Mouse (Mus musculus): ENCODE data around the gene Rpl6.

Gene Rpl6

DNA sequence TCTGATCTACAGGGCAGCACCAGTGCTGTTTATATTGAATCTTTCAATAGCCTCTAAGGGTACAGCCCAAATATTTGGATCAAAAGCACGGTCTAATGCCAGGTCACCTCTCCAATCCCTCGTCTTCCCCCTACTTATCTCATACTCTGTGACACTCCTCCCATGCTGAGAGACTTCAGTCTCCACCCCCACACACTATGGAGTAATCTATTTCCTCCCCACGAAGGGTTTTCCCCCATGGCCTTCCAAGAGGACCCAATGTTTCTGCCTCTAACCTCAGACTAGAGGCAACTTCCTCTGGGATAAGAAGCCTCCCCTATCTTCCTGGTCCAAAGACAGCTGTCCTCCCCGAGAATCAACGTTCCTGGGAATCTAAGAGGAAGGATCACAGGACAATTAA is 7.5 kb upstream of the Rpl6 start:
- 60% methylated on average over 5 of the region's 5 CpGs for WGBS

DNA sequence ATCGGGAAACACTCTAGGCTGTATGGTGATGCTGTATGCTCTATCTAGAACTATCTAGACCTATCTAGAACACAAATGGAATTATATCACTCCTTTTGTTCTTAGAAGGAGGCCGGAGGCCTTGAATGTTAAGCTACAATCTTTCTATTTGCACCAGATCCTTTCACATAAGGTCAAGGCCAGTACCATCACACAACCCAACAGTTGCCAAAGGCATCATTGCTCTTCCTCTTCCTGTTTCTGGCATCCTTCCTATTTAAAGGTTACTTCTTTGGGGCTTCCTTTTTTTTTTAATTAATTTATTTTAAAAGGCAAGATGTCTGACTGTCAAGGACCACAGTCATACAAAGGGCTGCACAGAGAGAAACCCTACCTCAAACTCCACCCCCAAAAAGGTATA is 6.9 kb upstream of the Rpl6 start:
- 72% methylated on average over 2 of the region's 2 CpGs for WGBS

DNA sequence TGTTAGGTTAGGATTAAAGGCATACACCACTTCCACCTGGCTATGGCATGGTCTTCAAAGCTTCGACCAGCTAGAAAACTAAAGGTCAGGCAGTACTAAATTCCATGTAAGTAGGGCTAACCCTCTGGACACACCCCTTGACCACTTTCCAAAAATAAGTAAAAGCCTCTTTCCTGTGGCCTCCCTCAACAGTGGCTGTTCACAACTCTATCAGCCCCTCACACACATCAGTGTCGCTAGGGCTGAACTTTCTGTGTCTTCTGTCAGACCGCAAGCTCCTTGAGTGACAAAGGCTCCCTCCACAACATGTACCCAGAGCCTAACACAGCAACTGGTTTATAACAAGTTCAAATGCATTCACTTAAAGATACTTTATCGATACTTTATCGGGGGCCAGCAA is 5.9 kb upstream of the Rpl6 start:
- 83% methylated on average over 5 of the region's 5 CpGs for WGBS

DNA sequence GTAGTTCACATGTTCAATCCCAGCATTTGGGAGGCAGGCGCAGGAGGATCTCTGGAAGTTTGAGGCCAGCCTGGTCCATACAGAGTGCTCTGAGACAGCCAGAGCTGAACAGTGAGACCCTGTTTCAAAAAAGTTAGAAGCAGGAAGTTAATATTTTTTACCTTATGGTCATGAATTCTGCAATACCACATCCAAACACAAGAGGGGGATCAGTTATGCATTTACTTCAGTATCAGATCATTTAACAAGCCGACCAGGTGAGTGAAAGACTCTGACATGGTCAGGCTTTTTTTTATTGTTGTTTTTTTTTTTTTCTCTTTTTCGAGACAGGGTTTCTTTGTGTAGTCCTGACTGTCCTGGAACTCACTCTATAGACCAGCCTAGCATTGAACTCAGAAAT is 2.5 kb upstream of the Rpl6 start:
- WGBS, result 39% methylated on average over 3 of the region's 3 CpGs

DNA sequence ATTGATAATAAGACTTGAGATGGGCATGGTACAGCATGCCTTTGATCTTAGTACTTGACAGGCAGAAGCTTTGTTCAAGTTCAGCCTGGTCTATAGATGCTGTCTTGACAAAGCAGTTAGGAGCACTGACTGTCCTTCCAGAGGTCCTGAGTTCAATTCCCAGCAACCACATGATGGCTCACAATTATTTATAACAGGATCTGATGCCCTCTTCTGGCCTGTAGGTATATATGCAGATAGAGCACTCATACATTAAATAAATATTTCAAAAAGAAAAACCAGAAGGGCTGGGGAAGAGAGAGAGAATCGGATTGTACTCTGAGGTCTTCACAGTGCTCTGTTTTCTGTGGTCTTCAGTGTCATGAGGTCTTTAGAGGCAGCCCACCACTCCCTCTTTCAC is 1.8 kb upstream of the Rpl6 start:
- WGBS, result 71% methylated on average over 1 of the region's 1 CpGs

DNA sequence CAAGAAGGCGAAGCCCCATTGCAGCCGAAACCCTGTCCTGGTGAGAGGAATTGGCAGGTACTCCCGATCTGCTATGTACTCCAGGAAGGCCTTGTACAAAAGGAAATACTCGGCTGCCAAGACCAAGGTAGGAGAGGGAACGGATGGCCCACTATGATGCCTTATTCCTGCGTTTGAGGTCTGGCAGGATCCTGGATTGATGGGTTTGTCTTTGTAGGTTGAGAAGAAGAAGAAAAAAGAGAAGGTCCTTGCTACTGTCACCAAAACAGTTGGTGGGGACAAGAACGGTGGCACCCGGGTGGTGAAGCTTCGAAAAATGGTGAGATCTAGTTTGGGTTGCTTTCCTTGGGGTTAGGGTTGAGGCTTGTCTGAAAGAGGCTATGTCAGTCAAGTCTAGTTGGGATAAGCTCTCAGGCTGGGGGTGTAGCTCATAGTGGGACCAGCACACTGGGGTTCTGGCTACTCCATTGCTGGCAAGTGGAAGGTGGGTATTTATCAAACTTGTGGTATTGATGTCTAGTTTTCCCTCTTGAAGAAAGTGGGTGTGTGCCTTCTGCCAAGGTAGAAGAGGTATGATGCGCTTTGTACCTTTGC is 1.4 kb downstream of the Rpl6 start:
- WGBS, result 59% methylated on average over 8 of the region's 10 CpGs

DNA sequence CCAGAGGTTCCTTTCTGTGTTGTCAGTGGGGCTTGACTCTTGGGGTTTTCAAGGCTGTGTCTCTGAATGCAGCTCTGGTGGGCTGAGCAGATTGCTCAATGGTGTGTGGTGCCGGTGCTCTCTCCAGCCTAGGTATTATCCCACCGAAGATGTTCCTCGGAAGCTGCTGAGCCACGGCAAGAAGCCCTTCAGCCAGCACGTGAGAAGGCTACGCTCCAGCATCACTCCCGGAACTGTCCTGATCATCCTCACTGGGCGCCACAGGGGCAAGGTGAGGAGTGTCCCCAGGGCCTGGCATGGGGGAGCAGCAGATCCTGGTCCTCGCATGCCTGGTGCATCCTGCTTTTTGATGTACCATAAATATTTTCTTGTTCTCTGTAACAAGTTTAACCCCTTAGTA is 2.3 kb downstream of the Rpl6 start:
- WGBS, result 65% methylated on average over 9 of the region's 9 CpGs

DNA sequence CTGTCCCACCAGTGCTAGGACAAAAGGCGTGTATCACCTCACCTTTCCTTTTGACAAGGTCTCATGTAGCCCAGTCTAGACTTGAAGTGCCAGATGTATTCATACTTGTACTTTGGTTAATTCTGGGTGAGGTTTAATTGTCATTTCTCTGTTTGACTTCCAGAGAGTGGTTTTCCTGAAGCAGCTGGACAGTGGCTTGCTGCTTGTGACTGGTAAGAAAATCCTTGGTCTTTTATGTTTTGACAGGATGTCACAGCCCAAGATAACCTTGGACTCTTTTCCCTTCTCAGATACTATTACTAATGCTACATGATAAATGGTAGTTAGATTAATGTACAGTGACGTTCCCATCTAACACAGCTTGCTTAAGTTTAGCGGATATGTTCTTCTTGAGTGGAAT is 2.7 kb downstream of the Rpl6 start:
- WGBS, result 80% methylated on average over 3 of the region's 3 CpGs

DNA sequence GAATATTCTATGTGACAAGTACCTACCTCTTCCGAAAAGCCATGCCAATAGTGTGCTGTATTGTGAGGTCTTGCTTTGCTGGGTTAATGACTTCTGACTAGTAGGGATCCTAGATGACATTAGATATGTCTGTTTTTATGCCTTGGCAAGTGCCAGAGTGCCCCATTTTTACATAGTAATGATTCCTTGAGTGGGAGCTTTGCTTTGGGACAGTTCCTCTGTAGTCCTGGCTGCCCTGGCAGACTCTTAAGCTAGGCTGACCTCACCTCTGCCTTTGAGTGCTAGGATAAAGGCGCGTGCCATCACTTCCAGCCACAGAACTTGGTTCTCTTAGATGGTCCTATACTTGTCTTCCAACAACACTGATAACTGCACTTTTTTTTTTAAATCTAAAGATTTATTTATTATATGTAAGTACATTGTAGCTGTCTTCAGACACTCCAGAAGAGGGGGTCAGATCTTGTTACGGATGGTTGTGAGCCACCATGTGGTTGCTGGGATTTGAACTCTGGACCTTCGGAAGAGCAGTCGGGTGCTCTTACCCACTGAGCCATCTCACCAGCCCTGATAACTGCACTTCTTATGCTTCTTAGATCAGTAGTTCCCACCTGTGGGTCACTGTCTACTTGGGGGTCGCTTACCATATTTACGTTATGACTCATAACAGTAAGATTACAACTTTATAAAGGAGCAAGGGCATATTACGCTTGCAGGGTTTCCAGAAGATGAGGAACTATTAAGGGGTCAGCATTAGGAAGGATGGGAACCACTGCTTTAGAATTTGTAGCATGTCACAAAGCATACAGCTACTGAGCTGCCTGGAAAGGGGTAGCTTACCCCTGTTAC is 5.7 kb downstream of the Rpl6 start:
- WGBS, result 86% methylated on average over 9 of the region's 9 CpGs

DNA sequence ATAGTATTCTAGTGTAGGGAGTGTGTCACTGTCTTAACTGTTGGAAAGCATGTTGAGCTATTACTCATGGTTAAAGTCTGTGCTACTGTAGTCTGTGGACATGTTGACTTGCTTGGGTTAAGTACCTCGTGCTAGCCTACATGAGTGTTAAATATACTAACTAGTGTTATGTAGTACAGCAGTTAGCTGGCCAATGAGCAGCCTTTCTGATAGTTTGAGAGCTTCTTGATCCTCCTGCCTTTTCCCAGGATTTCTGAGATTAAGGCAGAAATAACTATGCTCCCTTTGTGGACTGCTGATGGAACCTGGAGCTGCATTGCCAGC is 6.3 kb downstream of the Rpl6 start:
- WGBS, result 57% methylated on average over 1 of the region's 1 CpGs

DNA sequence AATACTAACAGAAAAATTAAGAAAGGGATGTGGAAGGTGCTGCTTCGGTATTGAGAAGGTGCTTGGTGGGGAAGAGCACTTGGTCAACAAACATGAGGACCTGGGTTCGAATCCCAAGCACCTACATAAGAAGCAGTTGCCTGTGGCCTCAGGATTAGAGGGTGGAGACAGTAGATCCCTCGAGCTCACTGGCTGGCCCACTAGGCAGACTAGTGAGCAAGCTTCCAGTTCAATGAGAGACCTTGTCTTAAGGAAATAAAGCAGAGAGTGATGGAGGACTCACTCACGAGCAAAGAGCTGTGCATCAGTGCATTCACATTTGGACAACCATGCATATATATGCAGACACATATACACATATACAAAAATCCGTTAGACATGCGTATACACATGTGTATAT is 7.8 kb downstream of the Rpl6 start:
- 84% methylated on average over 6 of the region's 6 CpGs for WGBS

DNA sequence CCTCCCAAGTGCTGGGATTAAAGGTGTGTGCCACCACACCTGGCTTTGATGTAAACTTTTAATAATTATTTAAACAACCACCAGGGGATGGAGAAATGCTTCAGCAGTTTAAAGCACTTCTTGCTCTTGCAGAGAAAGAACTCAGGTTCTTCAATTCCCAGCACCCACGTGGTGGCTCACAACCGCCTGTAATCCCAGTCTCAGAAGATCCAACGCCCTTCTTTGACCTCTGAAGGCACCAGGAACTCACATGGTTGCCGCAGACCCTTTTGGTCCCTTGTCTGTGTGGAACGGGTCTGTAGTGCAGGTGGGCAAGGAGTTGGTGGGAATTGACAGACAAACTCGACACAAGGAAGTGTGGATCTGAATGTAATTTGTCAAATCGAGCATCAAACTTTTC is 10.4 kb downstream of the Rpl6 start:
- 45% methylated on average over 7 of the region's 7 CpGs for WGBS

DNA sequence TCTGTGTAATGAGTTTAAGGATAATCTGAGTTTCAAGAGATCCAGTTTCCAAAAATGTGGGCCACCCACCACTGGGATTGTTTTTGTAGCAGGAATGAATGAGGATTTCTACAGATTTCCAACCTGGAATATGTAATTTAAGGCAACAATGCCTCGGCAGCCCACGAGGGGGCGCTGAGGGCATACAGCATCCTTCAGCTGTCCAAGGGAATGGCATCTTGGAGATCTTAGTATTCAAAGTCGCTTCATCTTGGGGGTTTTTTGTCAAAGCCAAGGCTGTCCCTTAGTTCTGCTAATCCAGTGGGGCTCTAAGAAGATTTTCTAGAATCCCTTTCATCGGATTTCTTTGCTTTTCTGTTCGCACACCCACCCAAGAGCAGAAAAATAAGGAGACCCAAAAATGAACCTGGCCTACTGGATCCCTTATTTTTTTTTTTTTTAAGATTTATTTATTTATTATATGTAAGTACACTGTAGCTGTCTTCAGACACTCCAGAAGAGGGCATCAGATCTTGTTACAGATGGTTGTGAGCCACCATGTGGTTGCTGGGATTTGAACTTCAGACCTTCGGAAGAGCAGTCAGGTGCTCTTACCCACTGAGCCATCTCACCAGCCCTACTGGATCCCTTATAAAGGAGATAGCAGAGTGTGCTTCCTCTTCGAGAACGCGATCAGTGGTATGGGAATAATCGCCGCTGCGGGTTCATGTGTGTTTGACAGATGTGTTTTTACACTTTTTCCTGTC is 11.3 kb downstream of the Rpl6 start:
- WGBS, result 41% methylated on average over 13 of the region's 13 CpGs

DNA sequence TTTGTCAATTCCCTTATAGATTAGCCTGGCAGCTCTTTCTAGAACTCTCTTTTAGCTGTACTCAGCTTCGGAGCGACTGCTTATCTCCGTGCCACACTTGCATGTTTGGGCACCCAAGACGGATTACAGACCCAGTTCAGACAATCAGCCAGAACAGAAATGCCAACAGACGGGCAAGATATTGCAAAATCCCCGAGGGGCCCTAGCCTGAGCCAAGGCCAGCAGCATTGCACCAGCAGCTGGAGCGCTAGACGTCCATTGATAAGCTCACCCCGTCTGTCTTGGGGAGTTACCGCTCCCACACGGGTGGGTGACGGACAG is 11.8 kb downstream of the Rpl6 start:
- 70% methylated on average over 12 of the region's 12 CpGs for WGBS

DNA sequence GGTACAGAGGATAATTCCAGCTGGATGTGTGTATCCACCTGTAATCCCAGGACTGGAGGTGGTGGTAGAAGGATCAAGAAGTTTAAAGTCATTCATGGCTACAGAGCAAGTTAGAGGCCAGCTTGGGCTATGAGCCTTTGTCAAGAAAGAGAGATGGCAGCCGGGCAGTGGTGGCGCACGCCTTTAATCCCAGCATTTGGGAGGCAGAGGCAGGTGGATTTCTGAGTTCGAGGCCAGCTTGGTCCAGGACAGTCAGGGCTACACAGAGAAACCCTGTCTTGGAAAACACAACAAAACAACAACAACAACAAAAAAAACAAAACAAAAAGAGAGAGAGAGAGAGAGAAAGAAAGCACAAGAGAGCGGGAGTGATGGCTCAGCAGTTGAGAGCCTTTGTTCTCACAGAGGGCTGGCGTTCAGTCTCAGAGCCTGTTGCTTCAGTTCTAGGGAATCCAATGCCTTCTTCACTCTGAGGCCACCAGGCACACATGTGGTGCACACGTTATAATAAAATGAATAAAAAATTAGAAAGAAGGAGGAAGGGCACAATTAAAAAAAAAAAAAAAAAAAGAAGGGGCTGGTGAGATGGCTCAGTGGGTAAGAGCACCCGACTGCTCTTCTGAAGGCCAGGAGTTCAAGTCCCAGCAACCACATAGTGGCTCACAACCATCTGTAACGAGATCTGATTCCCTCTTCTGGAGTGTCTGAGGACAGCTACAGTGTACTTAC is 12.5 kb downstream of the Rpl6 start:
- WGBS, result 89% methylated on average over 9 of the region's 9 CpGs

DNA sequence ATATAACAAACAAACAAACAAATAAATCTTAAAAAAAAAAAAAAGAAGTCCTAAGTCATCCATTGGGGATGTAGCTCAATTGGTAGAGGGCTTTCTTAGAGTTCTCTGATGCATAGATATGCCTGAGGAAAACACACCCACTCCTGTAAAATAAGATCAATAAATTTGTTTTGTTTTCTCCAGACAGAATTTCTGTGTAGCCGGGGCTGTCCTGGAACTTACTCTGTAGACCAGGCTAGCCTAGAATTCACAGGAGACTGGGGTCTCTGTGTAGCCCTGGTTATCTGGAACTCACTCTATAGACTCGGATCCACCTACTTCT is 13.0 kb downstream of the Rpl6 start:
- 92% methylated on average over 2 of the region's 2 CpGs for WGBS

DNA sequence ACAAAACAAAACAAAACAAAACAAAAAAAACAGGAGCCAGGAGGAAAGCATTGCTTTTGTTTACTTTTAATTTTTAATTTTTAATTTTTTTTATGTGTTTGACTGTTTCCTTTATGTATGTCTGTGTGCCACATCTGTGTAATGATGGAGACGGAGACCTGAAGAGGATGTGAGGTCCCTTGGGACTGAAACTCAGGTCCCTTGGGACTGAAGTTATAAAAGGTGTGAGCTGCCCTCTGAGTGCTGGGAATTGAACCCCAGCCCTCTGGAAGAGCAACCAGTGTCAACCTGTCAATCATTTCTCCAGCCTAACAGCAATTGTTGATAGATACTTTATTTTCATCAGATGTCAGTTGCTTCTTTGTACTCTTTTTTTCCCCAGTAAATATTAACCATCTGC is 14.9 kb downstream of the Rpl6 start:
- WGBS, result 82% methylated on average over 1 of the region's 1 CpGs

DNA sequence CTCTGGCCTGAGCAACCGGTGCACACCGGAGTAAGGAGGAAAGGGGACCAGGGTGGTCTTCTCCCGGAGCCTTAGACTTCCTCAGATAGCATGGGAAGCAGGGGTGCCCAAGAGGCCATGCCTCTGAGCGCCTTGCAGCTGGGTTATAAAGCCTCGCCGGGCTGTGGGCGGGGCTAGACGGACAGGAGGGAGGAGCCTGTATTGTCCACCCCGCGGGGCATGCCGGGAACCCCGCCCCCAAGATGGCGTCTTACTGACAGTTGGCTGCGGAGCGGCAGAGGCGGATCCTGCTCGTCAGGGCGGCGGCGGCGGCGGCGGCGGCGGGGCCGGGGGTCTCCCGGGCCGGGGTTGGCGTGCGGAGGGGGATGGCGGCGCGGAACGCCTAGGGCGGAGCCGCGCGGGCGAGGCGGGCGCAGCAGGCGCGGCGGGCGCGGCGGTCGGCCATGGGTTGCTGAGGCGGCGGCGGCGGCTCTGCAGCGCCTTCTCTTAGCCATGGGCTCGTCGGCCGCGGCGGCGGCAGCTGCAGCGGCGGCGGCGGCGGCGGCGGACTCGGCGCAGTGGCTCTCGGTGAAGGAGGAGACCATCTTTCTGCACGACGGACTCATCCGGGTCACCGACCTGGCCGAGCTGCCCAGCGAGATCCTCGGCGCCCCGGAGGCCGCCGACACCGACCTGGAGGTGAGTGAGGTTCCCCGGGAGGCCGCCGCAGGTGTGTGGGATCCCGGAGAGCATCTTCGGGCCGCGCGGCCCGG is 15.9 kb downstream of the Rpl6 start, which contains the start of gene Hectd4:
TSS of gene Hectd4 (plus strand) at position 240 of the 752 bp plus-strand sequence.
- WGBS, result under 1% methylated on average over 68 of the region's 90 CpGs

DNA sequence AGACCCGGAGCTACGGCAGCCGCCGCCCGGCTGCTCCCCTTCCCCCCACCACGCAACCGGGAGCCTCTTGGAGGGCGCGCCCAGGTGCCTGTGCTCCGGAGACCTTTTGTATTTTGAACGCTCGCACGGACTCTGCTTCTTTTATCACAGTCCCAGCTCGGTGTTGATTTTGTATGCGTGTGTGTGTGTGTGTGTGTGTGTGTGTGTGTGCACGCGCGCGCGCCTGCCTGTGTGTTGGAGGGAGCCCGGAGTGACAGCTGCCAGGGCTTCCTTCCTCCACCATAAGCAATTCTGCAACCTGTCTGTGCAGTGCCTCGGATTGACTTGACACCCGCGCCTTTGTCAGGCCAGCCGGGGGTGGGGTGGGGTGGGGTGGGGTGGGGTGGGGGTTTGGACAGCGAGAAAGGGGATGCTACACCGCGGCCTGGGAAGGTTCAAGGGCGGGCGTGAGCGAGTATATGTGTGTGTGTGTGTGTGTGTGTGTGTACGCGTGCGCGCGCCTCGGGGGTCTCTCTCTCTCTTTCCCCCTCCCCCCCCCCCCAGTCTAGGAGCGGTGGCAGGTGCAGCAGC is 16.5 kb downstream of the Rpl6 start:
- WGBS, result under 1% methylated on average over 35 of the region's 38 CpGs

DNA sequence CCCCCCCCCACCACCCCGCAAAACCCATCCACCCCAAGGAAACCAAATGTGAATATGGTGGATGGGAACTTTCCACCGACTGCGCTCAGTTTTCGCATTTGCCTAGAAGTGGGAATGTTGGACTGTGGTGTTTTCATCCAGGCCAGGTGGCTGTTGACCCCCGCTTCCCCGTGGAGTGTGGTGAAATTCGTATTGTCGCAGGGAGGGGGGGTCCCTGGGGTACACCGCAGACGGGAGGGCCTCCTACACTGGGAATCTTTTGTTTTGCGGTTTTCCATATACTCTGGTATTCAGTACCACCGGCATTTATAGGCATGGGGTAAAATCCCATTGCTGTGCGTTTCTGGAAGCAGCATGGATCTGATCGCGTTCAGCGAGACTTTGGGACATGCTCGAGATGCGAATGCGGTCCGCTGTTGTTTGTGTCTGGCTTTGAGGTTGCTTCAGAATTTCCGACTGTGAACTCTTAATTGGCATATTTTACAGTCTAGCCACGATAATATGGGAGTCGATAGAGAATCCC is 17.1 kb downstream of the Rpl6 start:
- WGBS, result 5% methylated on average over 23 of the region's 23 CpGs

DNA sequence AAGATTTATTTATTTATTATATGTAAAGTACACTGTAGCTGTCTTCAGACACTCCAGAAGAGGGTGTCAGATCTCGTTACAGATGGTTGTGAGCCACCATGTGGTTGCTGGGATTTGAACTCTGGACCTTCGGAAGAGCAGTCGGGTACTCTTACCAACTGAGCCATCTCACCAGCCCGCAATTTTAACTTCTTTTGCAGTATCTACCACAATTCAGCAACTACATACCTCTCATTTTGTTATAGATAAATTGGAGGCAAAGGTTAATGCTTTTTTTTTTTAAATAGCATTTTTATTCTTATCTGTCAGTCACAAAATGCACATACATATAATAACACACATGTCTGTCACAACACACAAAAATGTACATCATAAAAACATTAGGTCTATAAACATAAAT is 19.7 kb downstream of the Rpl6 start:
- 86% methylated on average over 4 of the region's 4 CpGs for WGBS

Measured in cerebral cortex, adult 2 months (tissue).